Mouse (Mus musculus): ENCODE measurements around the gene Gdpd1.

GRCm38 (mm10) chr11:87083712-87084111 lies 9.8 kb upstream of the Gdpd1 start:
- no peak for TF ChIP-seq CTCF (IDR thresholded peaks at IDR 0.05; ENCODE audit: extremely low read depth, insufficient read length, insufficient replicate concordance, low read depth, low read length)
- TF ChIP-seq POLR2A (IDR thresholded peaks at IDR 0.05; ENCODE audit: low read depth, low read length) = no peak
